Mouse (Mus musculus): Measurements from ENCODE around the gene Sftpd. TPM values are rescaled to one million over a fixed set of nuclear protein-coding genes. Genes with fewer than 3 reads are reported as not detected.

The Sftpd gene
- not detected for total RNA-seq (2021)
- long read RNA-seq, experiment 1: 0 reads
- long read RNA-seq, experiment 2: 0 reads

DNA sequence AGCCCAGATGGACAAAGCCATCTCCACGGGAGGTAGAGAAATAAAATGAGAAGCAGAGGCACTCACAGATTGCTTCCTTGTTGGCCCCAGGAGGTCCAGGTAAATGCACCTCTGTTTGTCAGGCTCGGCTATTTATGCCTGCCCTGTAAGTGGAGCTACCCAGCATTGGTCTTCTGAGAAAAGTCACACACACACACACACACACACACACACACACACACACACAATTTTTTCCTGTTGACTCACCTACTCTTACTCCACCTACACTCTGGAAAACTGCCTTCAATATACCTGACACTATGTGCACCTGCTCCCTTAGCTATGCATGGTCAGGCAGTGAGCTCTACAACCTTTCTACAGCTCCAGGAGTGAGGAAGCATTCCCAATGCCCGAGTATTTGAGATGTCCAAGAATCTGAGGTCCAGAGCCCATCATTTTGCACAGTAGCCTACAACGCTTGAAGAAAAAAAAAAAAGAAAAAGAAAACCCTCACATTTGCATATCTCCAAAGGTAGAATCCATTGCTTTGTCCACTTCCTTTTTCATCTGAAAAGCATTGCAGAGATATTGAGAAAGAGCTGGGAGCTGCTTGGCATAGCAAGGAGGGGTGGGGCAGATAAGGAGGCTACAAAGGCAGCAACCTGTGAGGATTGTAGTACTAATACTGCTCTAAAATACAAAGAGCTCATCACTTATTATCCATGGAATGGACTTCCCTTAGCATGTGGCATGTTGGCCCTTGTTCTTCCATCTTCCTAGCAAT is at the start of gene Sftpd:
Gene Sftpd, minus strand, starts transcription at position 91 of the 763 bp plus-strand sequence.
- Histone ChIP-seq H3K27ac (no peak within 1 kb of the TSS), H3K4me3 (no peak within 1 kb of the TSS)
- DNase-seq (ENCODE audit: low spot score in 2 of 2): no peak
- no peak for TF ChIP-seq CTCF (conservative IDR thresholded peaks at IDR 0.05)

DNA sequence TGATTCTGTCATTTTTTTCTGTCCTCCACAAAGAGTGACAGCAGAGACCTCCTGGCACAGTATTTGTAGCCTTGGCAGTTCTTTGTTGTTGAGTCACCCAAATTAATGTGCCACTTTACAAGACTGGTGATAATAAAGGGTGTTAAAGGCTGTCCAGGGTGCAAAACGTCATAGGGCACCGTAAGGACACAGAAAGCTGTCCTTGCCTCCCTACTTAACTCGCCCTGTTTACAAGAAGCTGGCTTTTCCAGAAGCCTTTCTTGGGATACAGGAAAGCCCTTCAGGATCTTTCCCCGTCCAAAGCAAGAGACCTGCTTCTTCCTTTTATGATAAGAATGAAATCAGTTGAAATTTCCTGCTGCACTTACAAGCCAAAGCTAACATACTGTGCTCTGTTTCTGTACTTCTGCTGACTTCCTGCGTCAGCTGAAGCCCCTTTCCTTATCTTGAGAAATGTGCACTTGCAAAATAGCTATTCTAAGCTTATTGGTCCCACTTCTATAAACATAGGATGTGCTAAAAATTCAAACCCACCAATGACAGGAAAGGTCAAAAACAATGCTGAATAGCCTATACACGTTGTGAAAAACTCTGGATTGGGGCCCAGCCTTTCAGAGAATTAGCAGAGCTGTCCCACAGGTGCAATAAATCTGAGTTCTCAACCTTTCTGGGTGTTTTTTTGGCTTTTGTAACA is 13.2 kb upstream of the Sftpd start:
- H3K27ac ChIP-seq: no peak overlapping the region
- no peak overlapping the region for H3K4me3 ChIP-seq
- TF ChIP-seq CTCF (conservative IDR thresholded peaks at IDR 0.05): no peak
- DNase-seq (ENCODE audit: low spot score in 2 of 2): no peak

GRCm38 (mm10) chr14:41189496-41189895 is 4.5 kb upstream of the Sftpd start:
- DNase-seq (ENCODE audit: low spot score in 2 of 2): no peak
- TF ChIP-seq CTCF (conservative IDR thresholded peaks at IDR 0.05): no peak
- Histone ChIP-seq H3K27ac (no peak overlapping the region), H3K4me3 (no peak overlapping the region)

DNA sequence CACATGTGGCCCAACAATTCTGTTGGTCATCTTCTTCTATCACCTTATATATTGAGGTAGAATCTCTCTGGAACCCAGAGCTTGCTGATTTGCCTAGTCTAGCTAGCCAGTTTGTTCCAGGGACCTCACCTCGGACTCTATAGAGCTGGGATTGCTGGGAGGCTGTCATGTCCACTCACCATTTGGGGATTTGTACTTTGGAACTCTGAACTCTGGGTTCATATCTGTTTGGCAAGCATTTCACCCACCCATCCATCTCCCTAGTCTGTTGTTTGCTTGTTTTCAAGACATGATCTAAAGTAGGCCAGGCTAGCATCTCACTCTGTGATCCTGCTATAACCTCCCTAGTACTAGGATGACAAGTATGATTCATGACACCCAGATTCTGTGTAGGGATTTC is 10.1 kb downstream of the Sftpd start:
- no peak for TF ChIP-seq CTCF (conservative IDR thresholded peaks at IDR 0.05)
- H3K4me3 ChIP-seq: no peak overlapping the region

GRCm38 (mm10) chr14:41170514-41170913 is 14.4 kb downstream of the Sftpd start:
- no peak for TF ChIP-seq CTCF (conservative IDR thresholded peaks at IDR 0.05)
- no peak overlapping the region for H3K27ac ChIP-seq
- H3K4me3 ChIP-seq: no peak overlapping the region
- no peak for DNase-seq (ENCODE audit: low spot score in 2 of 2)

More for the DNA sequence above, 10.1 kb downstream of the Sftpd start:
- no peak overlapping the region for H3K27ac ChIP-seq
- no peak for DNase-seq (ENCODE audit: low spot score in 2 of 2)

DNA sequence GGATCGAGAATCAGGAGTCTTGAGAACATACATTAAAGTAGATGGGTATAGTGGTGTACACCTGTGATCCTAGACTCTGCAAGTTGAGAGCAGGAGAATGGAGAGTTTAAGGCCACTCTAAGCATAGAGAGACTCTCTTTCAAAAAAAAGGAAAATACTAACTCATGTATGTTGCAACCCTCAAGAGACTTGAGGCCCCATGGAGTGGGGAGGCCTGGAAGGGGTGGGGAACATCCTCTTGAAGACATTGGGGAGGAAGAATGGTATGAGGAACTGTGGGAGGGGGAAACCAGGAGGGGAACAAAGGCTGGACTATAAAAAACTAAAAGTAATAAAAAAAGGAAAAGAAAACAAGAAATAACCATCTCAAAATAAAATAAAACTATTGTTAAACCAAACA is 16.4 kb downstream of the Sftpd start:
- no peak for DNase-seq (ENCODE audit: low spot score in 2 of 2)
- TF ChIP-seq CTCF (conservative IDR thresholded peaks at IDR 0.05): no peak
- Histone ChIP-seq H3K4me3 (no peak overlapping the region), H3K27ac (no peak overlapping the region)

DNA sequence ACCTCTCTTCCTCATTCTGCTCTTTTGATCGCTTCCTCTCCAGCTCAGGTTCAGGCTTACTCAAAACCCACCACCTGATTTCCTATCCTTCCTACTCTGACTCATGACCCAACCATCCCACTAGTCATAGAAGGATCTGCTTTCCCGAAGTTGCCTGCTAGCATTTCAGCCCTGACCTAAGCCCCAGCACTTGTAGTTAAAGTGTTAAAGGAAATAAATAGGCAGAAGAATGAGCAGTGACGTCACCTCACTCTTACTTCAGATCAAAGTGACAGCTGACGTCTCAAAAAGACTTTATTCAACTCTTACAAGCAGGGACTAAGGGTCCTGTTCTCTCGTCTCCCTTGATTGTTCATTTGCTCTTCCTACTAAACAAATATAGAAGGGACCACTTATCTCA is 17.7 kb downstream of the Sftpd start:
- DNase-seq (ENCODE audit: low spot score in 2 of 2): no peak
- Histone ChIP-seq H3K27ac (no peak overlapping the region), H3K4me3 (no peak overlapping the region)
- TF ChIP-seq CTCF (conservative IDR thresholded peaks at IDR 0.05): no peak

GRCm38 (mm10) chr14:41162663-41163062 is 22.3 kb downstream of the Sftpd start:
- Histone ChIP-seq H3K27ac (no peak overlapping the region), H3K4me3 (no peak overlapping the region)
- DNase-seq (ENCODE audit: low spot score in 2 of 2): peak; percentile 4 to 38
- TF ChIP-seq CTCF (conservative IDR thresholded peaks at IDR 0.05): peak; percentile 86

GRCm38 (mm10) chr14:41160743-41161142 is 24.2 kb downstream of the Sftpd start:
- Histone ChIP-seq H3K27ac (no peak overlapping the region), H3K4me3 (no peak overlapping the region)
- TF ChIP-seq CTCF (conservative IDR thresholded peaks at IDR 0.05): no peak
- DNase-seq (ENCODE audit: low spot score in 2 of 2): no peak

- no peak overlapping the region for H3K4me3 ChIP-seq
- DNase-seq (ENCODE audit: low spot score in 2 of 2): no peak
- no peak overlapping the region for H3K27ac ChIP-seq
- no peak for TF ChIP-seq CTCF (conservative IDR thresholded peaks at IDR 0.05)
Measured at GRCm38 (mm10) chr14:41160076-41160475, 24.9 kb downstream of the Sftpd start.

DNA sequence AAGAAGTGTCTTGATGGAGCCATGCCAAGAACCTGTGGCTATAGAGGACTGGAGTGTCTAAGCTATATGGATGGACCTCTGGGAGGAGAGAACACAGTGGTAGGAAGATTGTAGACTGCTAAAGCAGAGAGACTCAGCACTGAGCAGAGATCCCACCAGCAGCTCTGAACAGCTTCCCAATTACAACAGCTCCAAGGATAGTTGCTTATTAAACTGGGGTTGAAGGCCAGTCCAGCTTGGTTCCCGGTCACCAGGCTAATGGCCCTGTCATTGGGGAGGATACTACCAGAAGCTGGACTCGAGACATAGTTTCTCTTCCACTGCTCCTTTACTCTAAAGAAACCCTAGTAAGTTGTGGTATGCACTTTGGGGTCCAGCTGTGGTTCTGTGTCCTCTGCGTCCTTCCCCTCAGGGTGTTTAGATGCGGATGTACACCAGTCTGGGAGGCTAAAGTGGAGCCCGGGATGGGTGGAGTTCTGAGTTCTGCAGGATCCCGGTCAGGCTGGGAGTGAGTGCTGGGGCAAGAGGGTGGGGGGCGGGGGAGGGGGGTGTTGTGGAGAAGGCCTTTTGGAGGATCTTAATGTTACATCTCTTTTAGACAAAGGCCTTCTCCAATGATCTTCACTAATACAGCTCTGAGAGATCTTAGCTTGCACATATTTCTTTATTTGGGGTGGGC is 33.6 kb downstream of the Sftpd start, which contains the start of gene Mbl1:
Gene Mbl1, plus strand, starts transcription at position 239 of the 679 bp plus-strand sequence.
- H3K4me3 ChIP-seq: no peak within 1 kb of the TSS
- TF ChIP-seq CTCF (conservative IDR thresholded peaks at IDR 0.05): no peak
- H3K27ac ChIP-seq: no peak within 1 kb of the TSS
- no peak for DNase-seq (ENCODE audit: low spot score in 2 of 2)

GRCm38 (mm10) chr14:41147356-41147755 is 37.6 kb downstream of the Sftpd start:
- DNase-seq (ENCODE audit: low spot score in 2 of 2): no peak
- TF ChIP-seq CTCF (conservative IDR thresholded peaks at IDR 0.05): no peak
- Histone ChIP-seq H3K27ac (no peak overlapping the region), H3K4me3 (no peak overlapping the region)

DNA sequence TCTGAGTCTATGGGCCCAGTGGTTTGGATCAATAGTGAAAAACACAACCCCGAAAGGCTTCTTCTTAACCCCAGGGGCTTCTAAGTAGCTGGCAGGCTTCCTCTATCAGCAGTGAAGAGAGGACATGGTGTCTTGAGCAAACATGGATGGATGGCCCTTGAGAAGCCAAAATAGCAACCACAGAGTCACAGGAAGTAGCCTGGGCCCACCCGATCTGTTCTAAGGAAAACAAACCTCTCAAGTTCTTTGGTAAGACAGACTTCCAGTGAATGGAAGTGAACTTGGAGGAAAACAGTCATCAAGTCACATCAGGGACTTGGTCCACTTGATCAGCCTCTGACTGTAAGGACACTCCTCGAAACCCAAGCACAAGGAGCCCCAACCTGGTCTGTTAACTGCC is 38.0 kb downstream of the Sftpd start:
- no peak for DNase-seq (ENCODE audit: low spot score in 2 of 2)
- H3K27ac ChIP-seq: no peak overlapping the region
- no peak for TF ChIP-seq CTCF (conservative IDR thresholded peaks at IDR 0.05)
- no peak overlapping the region for H3K4me3 ChIP-seq
